Mouse (Mus musculus): ENCODE measurements around the gene Npcd.

GRCm38 (mm10) chr15:79800701-79801100, 33.3 kb downstream of the Npcd start:
- TF ChIP-seq TCF12 (IDR thresholded peaks at IDR 0.05; ENCODE audit: insufficient read depth, poor library complexity, severe bottlenecking) (no peak), POLR2AphosphoS2 (IDR thresholded peaks at IDR 0.05; ENCODE audit: insufficient read length, low read depth) (no peak), MAX (IDR thresholded peaks at IDR 0.05; ENCODE audit: low read depth) (no peak), CEBPB (IDR thresholded peaks at IDR 0.05; ENCODE audit: insufficient read depth, poor library complexity, severe bottlenecking) (no peak), POLR2A (IDR thresholded peaks at IDR 0.05; ENCODE audit: insufficient read length, low read depth) (no peak), USF1 (IDR thresholded peaks at IDR 0.05; ENCODE audit: low read depth) (no peak), MYOD1 (IDR thresholded peaks at IDR 0.05; ENCODE audit: control insufficient read depth in 1 of 3, insufficient read length in 2 of 3, low read depth in 2 of 3) (no peak), MYOG (IDR thresholded peaks at IDR 0.05; ENCODE audit: control insufficient read depth in 1 of 3, insufficient read depth in 1 of 3, insufficient read length in 2 of 3, low read depth in 2 of 3) (no peak), E2F4 (IDR thresholded peaks at IDR 0.05; ENCODE audit: insufficient read depth) (no peak)

Measured in myocyte (in vitro differentiated cells).